Mouse (Mus musculus) midbrain, embryonic 13.5 days (tissue): ENCODE data around the gene Thada. TPM values are rescaled to one million over a fixed set of nuclear protein-coding genes. Genes with fewer than 3 reads are reported as not detected.

Source experiments
- ATAC-seq: fragments of 200-750 bp; cut with Nextera tagmentation; 2 replicates; pipeline ENCODE4 v1.8.0; 2017; ENCODE audit warnings: mild to moderate bottlenecking, moderate TSS enrichment, moderate library complexity
- H3K27ac ChIP-seq: fragments of 300-500 bp; sonication (generic); 2 replicates; pipeline ENCODE4 v1.5.1; 2015; ENCODE audit warnings: inconsistent platforms, mild to moderate bottlenecking, moderate library complexity
- H3K27me3 ChIP-seq: fragments of 300-500 bp; sonication (generic); 2 replicates; pipeline ENCODE4 v1.6.1; 2015; ENCODE audit warnings: mild to moderate bottlenecking, inconsistent platforms
- H3K36me3 ChIP-seq: fragments of 300-500 bp; sonication (generic); 2 replicates; pipeline ENCODE4 v1.6.1; 2015; ENCODE audit warnings: mild to moderate bottlenecking, inconsistent platforms
- H3K4me1 ChIP-seq: fragments of 300-500 bp; sonication (generic); replicated peaks from 2 replicates; pipeline ENCODE4 v1.6.1; 2015; ENCODE audit warnings: inconsistent platforms
- H3K4me2 ChIP-seq: fragments of 300-500 bp; sonication (generic); replicated peaks from 2 replicates; pipeline ENCODE4 v1.6.1; 2015; ENCODE audit warnings: moderate library complexity, mild to moderate bottlenecking, inconsistent platforms
- H3K4me3 ChIP-seq: fragments of 300-500 bp; sonication (generic); replicated peaks from 2 replicates; pipeline ENCODE4 v1.5.1; 2015; ENCODE audit warnings: mild to moderate bottlenecking, inconsistent platforms
- H3K9ac ChIP-seq: fragments of 300-500 bp; sonication (generic); replicated peaks from 2 replicates; pipeline ENCODE4 v1.6.1; 2015; ENCODE audit warnings: mild to moderate bottlenecking, inconsistent platforms
- H3K9me3 ChIP-seq: fragments of 300-500 bp; sonication (generic); 2 replicates; pipeline ENCODE4 v1.6.1; 2016; ENCODE audit warnings: mild to moderate bottlenecking, inconsistent platforms
- WGBS: fragments of 180-500 bp; shearing (Covaris S2); methylation state at CpG from one replicate; pipeline ENCODE4 v1.1.7; 2015; 5-methylcytosine and 5-hydroxymethylcytosine counted together
- polyA plus RNA-seq: library from polyadenylated mRNA; unstranded; fragments of >200 nt; fragmentation: Nextera tagmentation; extraction: Ambion mirVana; gene quantifications from 2 replicates; pipeline ENCODE4 v1.2.1, GENCODE M21; 2015

Gene Thada
- polyA plus RNA-seq, 1 experiment from 2014 or later: 7.6 TPM

DNA sequence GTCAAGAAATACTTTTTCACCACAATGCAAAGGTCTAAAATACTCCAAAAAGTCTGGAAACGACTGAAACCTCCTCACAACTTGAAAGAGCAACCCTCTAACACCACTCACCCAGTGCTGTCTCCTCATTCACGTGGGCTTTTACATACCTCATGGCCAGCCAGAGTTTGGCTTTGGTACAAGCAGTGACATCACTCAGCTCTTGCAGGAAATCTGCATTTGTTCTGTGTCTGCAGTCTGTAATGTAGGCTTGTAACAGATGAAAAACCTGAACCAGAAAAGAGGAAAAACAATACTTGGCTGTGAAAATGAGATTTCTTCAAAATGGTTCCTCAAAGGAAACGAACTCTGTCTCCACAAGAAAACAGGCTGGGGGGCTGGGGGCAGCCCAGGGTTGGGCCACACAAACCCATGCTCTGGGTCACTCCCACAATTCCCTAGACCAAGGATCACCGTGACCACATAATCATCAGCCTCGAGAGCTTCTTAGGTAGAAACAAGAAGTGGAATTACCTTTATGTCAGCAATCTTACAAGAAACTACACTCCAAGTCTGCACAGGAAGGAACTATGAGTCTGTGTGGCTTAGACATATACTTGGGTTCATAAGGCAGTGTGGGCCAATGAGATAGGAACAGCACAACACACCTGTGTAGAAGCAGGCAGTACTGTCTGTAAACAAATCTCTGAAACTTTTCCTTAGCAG lies 193.3 kb downstream of the Thada start:
- ATAC-seq: no peak
- Histone ChIP-seq H3K9me3 (no peaks in the 10 kb centered on the region), H3K4me3 (no peak overlapping the region), H3K27ac (no peak overlapping the region), H3K4me1 (0 out of 2 replicates have a peak, but pooled peaks cover 7% of the 10 kb centered on the region), H3K27me3 (no peaks in the 10 kb centered on the region), H3K9ac (no peak overlapping the region), H3K36me3 (peaks cover 5% of the 10 kb centered on the region; the same call in 1 of the 2 replicates), H3K4me2 (no peak overlapping the region)
- WGBS: 80% methylated on average over 5 of the region's 5 CpGs

DNA sequence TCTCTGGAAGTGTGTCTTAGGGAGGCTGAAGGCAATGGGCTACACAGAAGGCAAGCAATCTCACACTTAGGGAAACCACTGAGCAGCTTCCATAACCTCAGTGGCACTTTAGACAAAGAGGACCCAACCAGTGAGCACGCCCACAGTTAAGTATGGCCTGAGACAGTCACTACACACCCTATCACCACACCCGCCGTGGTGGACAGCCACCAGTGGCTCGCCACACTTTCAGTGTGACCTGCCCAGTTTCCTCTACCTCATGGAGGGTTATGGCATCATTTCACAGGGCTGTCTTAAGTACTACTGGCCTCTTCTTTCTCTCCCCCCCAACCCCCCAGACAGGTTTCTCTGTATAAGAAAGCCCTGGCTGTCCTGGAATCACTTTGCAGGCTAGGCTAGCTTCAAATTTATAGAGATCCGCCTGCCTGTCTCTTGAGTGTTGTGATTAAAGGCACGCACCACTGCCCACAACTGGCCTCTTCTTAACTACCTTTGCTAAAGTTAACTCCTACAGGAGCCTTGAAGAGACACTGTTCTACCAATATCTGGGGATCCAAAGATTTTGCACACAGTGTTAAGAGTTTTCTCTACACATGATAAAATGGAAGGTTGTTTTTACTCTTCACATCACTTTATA lies 194.3 kb downstream of the Thada start:
- H3K27me3 ChIP-seq: no peaks in the 10 kb centered on the region
- 0 out of 2 replicates have a peak, but pooled peaks cover 7% of the 10 kb centered on the region for H3K4me1 ChIP-seq
- H3K9ac ChIP-seq: no peak overlapping the region
- H3K9me3 ChIP-seq: no peaks in the 10 kb centered on the region
- no peak overlapping the region for H3K4me3 ChIP-seq
- 93% methylated on average over 6 of the region's 6 CpGs for WGBS
- no peak for ATAC-seq
- peaks cover 5% of the 10 kb centered on the region; the same call in 1 of the 2 replicates for H3K36me3 ChIP-seq
- H3K27ac ChIP-seq: no peak overlapping the region
- H3K4me2 ChIP-seq: no peak overlapping the region

DNA sequence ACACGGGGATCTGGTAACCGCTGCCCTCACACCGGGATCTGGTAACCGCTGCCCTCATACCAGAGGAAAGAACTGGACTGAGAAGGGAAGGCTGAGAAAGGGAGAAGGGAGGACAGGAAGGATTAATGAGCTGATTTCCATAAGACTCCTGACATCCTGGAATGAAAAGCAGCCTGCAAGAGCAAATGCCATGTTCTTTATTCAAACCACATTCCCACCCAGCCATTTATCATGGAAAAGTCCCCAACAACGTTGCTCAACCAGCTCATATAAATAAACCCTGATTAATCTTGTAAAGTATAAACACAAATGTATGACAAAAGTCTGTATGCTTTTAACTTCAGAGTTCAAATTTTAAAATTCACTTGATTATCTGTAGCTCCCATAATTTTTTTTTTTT lies 196.3 kb downstream of the Thada start:
- ATAC-seq: no peak
- H3K9me3 ChIP-seq: no peaks in the 10 kb centered on the region
- 93% methylated on average over 5 of the region's 5 CpGs for WGBS

DNA sequence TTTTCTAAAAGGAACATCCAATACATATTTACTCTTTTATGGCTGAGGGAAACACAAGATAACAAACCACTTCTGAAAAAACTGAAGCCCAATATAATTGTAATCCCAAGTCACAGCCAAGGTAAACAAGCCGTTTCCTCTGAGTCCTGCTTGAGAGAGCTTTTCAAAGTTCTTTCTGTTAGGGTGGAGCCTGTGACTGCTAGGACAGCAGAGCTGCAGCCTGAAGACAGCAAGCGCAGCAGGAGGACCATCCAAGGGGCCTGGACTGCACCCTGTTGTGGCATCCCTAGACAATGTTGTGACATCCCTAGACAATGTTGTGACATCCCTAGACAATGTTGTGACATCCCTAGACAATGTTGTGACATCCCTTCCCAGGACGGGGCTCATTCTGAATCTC lies 197.6 kb downstream of the Thada start:
- Histone ChIP-seq H3K4me3 (no peak overlapping the region), H3K4me1 (no peaks in the 10 kb centered on the region), H3K27ac (no peak overlapping the region), H3K9ac (no peak overlapping the region), H3K4me2 (no peak overlapping the region), H3K36me3 (peaks cover 5% of the 10 kb centered on the region; the same call in 1 of the 2 replicates), H3K9me3 (no peaks in the 10 kb centered on the region), H3K27me3 (no peaks in the 10 kb centered on the region)
- 80% methylated on average over 3 of the region's 3 CpGs for WGBS
- ATAC-seq: no peak

More for the DNA sequence above, 196.3 kb downstream of the Thada start:
- Histone ChIP-seq H3K27ac (no peak overlapping the region), H3K36me3 (peaks cover 5% of the 10 kb centered on the region; the same call in 1 of the 2 replicates), H3K4me1 (0 out of 2 replicates have a peak, but pooled peaks cover 3% of the 10 kb centered on the region), H3K9ac (no peak overlapping the region), H3K27me3 (no peaks in the 10 kb centered on the region), H3K4me2 (no peak overlapping the region), H3K4me3 (no peak overlapping the region)

DNA sequence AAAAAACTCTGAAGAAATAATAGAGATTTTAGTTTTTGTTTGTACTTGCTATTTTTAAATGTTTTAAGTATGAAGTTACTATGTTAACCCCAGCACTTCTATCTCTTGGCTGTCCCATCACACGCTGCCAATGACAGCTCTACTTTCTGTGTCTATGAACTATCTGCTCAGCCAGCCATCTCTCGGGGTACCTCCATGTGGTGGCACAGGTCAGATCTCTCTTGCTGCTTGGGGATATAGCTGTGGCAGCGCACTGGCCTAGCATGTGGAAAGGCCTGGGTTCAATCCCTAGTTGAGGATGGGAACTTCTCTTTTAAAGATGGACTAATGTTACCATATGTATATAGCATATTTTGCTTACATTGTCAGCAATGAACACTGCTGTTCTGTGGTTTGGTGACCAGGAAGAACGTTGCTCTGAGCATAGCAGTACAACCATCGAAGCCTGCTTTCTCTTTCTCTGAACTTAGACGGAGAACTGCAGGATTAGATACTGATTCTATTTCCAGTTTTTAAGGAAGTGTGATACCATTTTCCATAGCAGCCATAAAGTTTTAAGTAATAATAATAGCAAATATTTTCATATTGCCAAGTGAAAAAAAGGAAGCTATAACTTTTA lies 198.4 kb downstream of the Thada start:
- H3K4me2 ChIP-seq: no peak overlapping the region
- ATAC-seq: no peak
- peaks cover 5% of the 10 kb centered on the region; the same call in 1 of the 2 replicates for H3K36me3 ChIP-seq
- H3K4me3 ChIP-seq: no peak overlapping the region
- no peak overlapping the region for H3K9ac ChIP-seq
- H3K27ac ChIP-seq: no peak overlapping the region
- no peaks in the 10 kb centered on the region for H3K9me3 ChIP-seq
- no peaks in the 10 kb centered on the region for H3K4me1 ChIP-seq
- 94% methylated on average over 6 of the region's 6 CpGs for WGBS
- no peaks in the 10 kb centered on the region for H3K27me3 ChIP-seq

DNA sequence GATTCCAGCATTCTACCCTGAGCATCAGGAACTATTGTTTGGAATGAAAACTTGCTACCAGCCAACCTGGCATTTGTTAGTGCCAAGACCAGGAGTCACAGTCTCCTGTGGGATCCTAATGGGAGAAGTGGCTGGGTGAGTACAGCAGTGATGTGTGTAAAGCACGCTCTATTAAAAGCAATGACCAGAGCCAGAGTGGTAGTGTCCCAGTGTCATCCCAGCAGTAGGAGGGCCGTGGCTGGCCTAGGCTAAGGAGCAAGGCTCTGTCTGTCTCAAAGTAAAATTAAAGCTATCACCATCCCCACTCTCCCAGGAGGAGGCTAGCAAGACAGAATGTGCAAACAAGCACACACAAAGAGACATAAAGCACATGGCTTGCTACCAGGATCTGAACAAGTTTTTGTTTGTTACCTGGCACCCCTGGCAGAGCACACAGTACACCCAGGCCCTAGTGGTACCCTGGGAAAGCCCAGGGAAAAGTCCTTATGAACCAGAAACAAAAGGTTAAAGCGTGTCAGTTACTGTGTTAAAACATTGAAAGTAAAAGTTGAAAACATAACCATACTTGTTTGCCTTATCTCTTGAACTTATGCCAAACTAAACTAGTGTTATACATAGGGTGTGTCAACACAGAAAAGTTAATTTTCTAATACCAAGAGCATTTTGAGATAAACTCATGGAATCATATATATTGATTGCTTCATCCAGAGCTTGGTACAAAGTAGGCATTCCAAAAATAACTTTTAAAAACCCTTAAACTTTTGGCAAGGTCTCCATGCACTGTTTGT lies 199.7 kb downstream of the Thada start:
- Histone ChIP-seq H3K27ac (no peak overlapping the region), H3K9ac (no peak overlapping the region), H3K36me3 (peaks cover 5% of the 10 kb centered on the region; the same call in 1 of the 2 replicates), H3K4me1 (0 out of 2 replicates have a peak, but pooled peaks cover 3% of the 10 kb centered on the region), H3K4me2 (no peak overlapping the region), H3K9me3 (no peaks in the 10 kb centered on the region), H3K4me3 (no peak overlapping the region), H3K27me3 (no peaks in the 10 kb centered on the region)
- WGBS: 97% methylated on average over 3 of the region's 3 CpGs
- no peak for ATAC-seq

DNA sequence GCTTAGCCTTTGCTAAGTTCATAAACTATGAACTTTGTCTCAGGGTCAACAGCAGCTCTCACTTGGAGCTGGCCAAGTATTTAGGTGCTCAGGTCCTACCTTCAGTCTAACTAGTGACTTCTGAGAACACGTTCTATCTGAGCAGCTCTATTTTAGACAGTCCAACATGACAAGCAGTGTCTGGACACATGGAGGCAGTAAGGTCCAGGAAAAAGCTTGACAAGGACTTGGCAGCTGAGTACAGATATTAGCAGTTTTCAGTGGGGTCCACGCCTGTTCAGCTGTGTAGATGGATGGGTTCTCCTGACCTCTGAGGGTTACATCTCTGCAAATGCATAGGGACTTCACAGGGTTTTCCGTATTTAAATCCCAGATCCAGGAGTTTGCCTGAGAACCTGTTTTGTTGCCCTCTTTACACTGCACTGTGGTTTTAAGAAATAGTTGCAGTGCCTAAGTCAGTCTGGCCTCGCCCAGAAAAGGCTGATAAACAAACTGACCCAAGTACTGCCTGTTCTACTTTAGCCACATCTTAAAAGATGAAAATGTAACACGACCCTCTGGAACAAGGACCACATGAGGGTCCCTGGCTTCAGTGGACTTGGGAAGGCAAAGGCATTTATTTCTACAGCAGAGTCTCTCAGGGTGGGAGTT lies 200.4 kb downstream of the Thada start:
- Histone ChIP-seq H3K36me3 (peaks cover 3% of the 10 kb centered on the region; the same call in 1 of the 2 replicates), H3K4me1 (0 out of 2 replicates have a peak, but pooled peaks cover 3% of the 10 kb centered on the region), H3K4me2 (no peak overlapping the region), H3K9ac (no peak overlapping the region), H3K27ac (no peak overlapping the region), H3K27me3 (no peaks in the 10 kb centered on the region), H3K4me3 (no peak overlapping the region), H3K9me3 (no peaks in the 10 kb centered on the region)
- ATAC-seq: no peak
- WGBS: 90% methylated on average over 5 of the region's 5 CpGs

DNA sequence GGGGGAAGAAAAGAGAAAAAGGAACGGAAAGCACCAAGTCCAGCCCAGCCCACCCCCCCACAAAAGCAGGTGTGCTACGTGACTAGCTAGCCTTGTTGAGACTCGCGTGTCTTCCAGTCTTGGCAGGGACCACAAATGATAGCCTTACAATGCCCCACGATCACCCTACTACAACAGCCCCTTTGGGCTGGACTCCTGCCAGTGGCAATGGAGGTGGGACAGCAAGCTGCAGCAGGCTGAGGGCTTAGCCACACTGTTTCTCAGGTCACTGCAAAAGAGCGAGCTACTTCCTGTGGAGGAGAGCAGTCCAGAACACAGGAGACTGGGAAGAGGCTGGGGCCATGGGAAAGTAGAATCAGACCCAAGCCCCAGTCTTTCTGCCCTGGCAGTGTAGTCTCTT lies 201.7 kb downstream of the Thada start:
- no peak for ATAC-seq
- Histone ChIP-seq H3K9ac (no peak overlapping the region), H3K36me3 (no peaks in the 10 kb centered on the region), H3K4me1 (0 out of 2 replicates have a peak, but pooled peaks cover 3% of the 10 kb centered on the region), H3K27ac (no peak overlapping the region), H3K4me2 (no peak overlapping the region), H3K4me3 (no peak overlapping the region), H3K9me3 (no peaks in the 10 kb centered on the region), H3K27me3 (no peaks in the 10 kb centered on the region)
- 93% methylated on average over 6 of the region's 6 CpGs for WGBS

DNA sequence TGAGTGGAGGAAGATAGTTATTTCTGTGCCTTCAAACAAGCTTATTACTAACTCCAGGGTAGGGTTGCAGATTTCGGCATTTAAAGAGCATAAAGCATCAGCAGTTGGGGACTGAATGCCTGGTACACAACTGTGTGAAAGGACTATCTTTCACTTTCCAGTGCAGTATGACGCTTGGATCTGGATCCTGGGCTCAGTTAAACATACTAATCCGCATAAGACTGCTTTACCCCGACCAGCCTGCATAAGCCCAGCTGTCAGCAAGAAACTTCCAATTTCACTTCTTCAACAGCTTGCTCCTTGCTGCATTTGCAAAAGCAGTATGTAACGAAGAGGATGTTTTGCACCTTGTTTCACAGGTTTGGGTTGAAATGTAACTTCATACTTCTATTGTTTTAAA lies 202.4 kb downstream of the Thada start:
- no peak for ATAC-seq
- 84% methylated on average over 5 of the region's 5 CpGs for WGBS
- Histone ChIP-seq H3K9ac (no peak overlapping the region), H3K27me3 (no peaks in the 10 kb centered on the region), H3K36me3 (no peaks in the 10 kb centered on the region), H3K9me3 (no peaks in the 10 kb centered on the region), H3K27ac (no peak overlapping the region), H3K4me2 (no peak overlapping the region), H3K4me3 (no peak overlapping the region), H3K4me1 (0 out of 2 replicates have a peak, but pooled peaks cover 5% of the 10 kb centered on the region)

DNA sequence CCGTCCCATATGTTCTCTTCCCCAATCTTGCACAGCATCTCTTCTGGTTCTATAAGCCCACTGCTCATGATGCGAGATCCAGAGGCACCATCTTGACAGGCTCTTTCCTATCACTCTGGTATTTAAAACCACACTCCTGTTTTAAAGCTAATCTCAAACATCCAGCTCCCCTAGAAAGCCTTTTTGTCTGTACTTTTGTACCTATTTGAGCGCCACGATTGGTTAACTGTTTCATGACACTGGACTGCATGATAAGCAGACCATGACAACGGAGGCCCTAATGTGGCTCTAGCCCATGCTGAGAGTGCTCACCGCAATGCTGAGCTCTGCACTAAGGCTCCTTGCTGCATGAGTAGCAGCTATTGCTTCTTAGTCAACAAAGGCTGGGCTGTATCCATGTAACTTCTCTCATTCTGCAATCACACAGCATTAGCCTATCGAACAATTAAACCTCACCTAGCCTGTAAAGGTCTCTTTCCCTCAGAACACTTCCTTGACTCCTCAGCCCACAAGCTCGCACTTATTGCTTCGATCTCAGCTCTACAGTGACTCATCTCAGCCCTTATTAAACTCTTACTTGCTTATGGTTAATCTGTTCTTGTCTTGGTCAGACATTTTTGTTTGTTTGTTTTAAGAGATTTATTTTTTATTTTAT lies 203.6 kb downstream of the Thada start:
- no peak for ATAC-seq
- H3K36me3 ChIP-seq: no peaks in the 10 kb centered on the region
- no peak overlapping the region for H3K4me3 ChIP-seq
- no peaks in the 10 kb centered on the region for H3K27me3 ChIP-seq
- no peak overlapping the region for H3K9ac ChIP-seq
- H3K4me2 ChIP-seq: no peak overlapping the region
- 87% methylated on average over 9 of the region's 9 CpGs for WGBS
- no peaks in the 10 kb centered on the region for H3K9me3 ChIP-seq
- H3K27ac ChIP-seq: no peak overlapping the region
- 0 out of 2 replicates have a peak, but pooled peaks cover 6% of the 10 kb centered on the region for H3K4me1 ChIP-seq

DNA sequence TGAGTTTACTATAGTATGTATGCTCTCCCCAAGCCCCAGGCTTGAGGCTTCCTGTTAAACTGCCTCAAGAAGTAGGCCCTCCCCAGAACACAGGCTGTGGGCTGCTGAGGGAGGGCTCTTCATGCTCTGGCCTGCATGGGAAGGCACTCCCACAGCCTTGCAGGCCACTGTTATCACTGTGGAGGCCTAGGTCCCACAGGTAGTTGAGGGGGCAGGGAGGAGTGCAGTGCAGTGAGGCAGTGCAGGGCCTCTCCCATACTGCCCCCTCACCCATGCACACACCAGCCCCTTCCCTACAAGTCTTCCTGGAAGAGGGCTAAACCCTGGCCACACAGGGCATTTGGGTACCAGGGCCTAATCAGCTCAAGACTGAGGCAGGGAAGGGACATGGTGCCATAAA lies 205.0 kb downstream of the Thada start:
- H3K4me1 ChIP-seq: 0 out of 2 replicates have a peak, but pooled peaks cover 10% of the 10 kb centered on the region
- no peak overlapping the region for H3K4me2 ChIP-seq
- H3K9me3 ChIP-seq: no peaks in the 10 kb centered on the region
- H3K9ac ChIP-seq: no peak overlapping the region
- no peaks in the 10 kb centered on the region for H3K27me3 ChIP-seq
- ATAC-seq: no peak
- H3K4me3 ChIP-seq: no peak overlapping the region
- H3K27ac ChIP-seq: no peak overlapping the region
- no peaks in the 10 kb centered on the region for H3K36me3 ChIP-seq
